Mouse (Mus musculus) MEL (cell line): ENCODE data around the gene Dlx4. TPM values are rescaled to one million over a fixed set of nuclear protein-coding genes. Genes with fewer than 3 reads are reported as not detected.

Experiments used
- DNase-seq: peaks from one replicate; pipeline ENCODE4 v3.0.0; 2011; ENCODE audit warnings: low read depth, low spot score
- H3K27ac ChIP-seq: 2 replicates; pipeline ENCODE4 v1.5.1; 2012; ENCODE audit warnings: low read depth, mild to moderate bottlenecking, control low read depth, low read length, moderate library complexity; ENCODE audit not compliant: control insufficient read depth
- H3K27me3 ChIP-seq, 2 experiments: fragments of 150-350 bp in 1 of 2; sonication (generic) in 1 of 2; 2 replicates each; pipeline ENCODE4 v1.6.1; 2012; ENCODE audit warnings: low read length in 2 of 2, mild to moderate bottlenecking in 2 of 2, improper control_type of control experiment in 1 of 2, moderate library complexity in 1 of 2; ENCODE audit not compliant: insufficient read depth in 2 of 2, control insufficient read depth in 1 of 2
- H3K36me3 ChIP-seq, 2 experiments: 2 replicates each; pipeline ENCODE4 v1.6.1; 2012 to 2014; ENCODE audit warnings: low read length in 2 of 2, improper control_type of control experiment in 1 of 2, inconsistent platforms in 1 of 2, mild to moderate bottlenecking in 1 of 2; ENCODE audit not compliant: insufficient read depth in 2 of 2, control insufficient read depth in 1 of 2
- H3K4me1 ChIP-seq, 2 experiments: fragments of 150-350 bp in 1 of 2; sonication (generic) in 1 of 2; 2 replicates each; pipeline ENCODE4 v1.6.1; 2012; ENCODE audit warnings: low read length in 2 of 2, improper control_type of control experiment in 1 of 2, mild to moderate bottlenecking in 1 of 2; ENCODE audit not compliant: insufficient read depth in 2 of 2, control insufficient read depth in 1 of 2
- H3K4me3 ChIP-seq, 2 experiments: fragments of 150-350 bp in 1 of 2; sonication (generic) in 1 of 2; 2 replicates each; pipeline ENCODE4 v1.5.1; 2012; ENCODE audit warnings: low read depth in 2 of 2, low read length in 2 of 2, mild to moderate bottlenecking in 2 of 2, moderate library complexity in 2 of 2, control low read depth in 1 of 2, improper control_type of control experiment in 1 of 2; ENCODE audit not compliant: control insufficient read depth in 1 of 2, insufficient read depth in 1 of 2
- H3K79me2 ChIP-seq: 2 replicates; pipeline ENCODE4 v1.6.1; 2012; ENCODE audit warnings: mild to moderate bottlenecking, low read length, moderate library complexity; ENCODE audit not compliant: control insufficient read depth, poor library complexity, insufficient read depth
- H3K9ac ChIP-seq: 2 replicates; pipeline ENCODE4 v1.6.1; 2012; ENCODE audit warnings: low read depth, mild to moderate bottlenecking, control low read depth, low read length, moderate library complexity; ENCODE audit not compliant: control insufficient read depth, poor library complexity, severe bottlenecking
- H3K9me3 ChIP-seq: fragments of 150-350 bp; sonication (generic); replicated peaks from 2 replicates; pipeline ENCODE4 v1.6.1; 2012; ENCODE audit warnings: mild to moderate bottlenecking, low read length, improper control_type of control experiment, moderate library complexity; ENCODE audit not compliant: insufficient read depth
- CHD1 ChIP-seq: IDR thresholded peaks from 2 replicates; pipeline ENCODE4 v1.6.1; 2012; ENCODE audit warnings: low read depth, mild to moderate bottlenecking, inconsistent platforms, low read length, improper control_type of control experiment
- CTCF ChIP-seq, 3 experiments: IDR thresholded peaks in 2 of 3; conservative IDR thresholded peaks in 1 of 3; 2 replicates each; pipeline ENCODE4 v1.5.1; 2011 to 2012; ENCODE audit warnings: low read length in 3 of 3, low read depth in 2 of 3, mild to moderate bottlenecking in 2 of 3, improper control_type of control experiment in 1 of 3, inconsistent platforms in 1 of 3, mixed read lengths in 1 of 3, moderate library complexity in 1 of 3; ENCODE audit not compliant: control insufficient read depth in 1 of 3, insufficient read depth in 1 of 3, poor library complexity in 1 of 3, severe bottlenecking in 1 of 3
- GATA1 ChIP-seq: IDR thresholded peaks from 2 replicates; pipeline ENCODE4 v1.6.1; 2011; ENCODE audit warnings: low read depth, low read length, improper control_type of control experiment
- KAT2A ChIP-seq: conservative IDR thresholded peaks from 2 replicates; pipeline ENCODE4 v1.6.1; 2012; ENCODE audit warnings: low read depth, low read length, improper control_type of control experiment, inconsistent platforms
- MAX ChIP-seq: IDR thresholded peaks from 2 replicates; pipeline ENCODE4 v1.6.1; 2011; ENCODE audit warnings: low read length, improper control_type of control experiment
- MYC ChIP-seq: IDR thresholded peaks from 2 replicates; pipeline ENCODE4 v1.6.1; 2011; ENCODE audit warnings: low read depth, mild to moderate bottlenecking, low read length, improper control_type of control experiment, moderate library complexity
- POLR2A ChIP-seq, 2 experiments: IDR thresholded peaks; 2 replicates each; pipeline ENCODE4 v1.6.1; 2011 to 2012; ENCODE audit warnings: low read length in 2 of 2, mild to moderate bottlenecking in 2 of 2, control low read depth in 1 of 2, improper control_type of control experiment in 1 of 2, low read depth in 1 of 2, moderate library complexity in 1 of 2; ENCODE audit not compliant: control insufficient read depth in 1 of 2, insufficient read depth in 1 of 2, poor library complexity in 1 of 2
- POLR2AphosphoS2 ChIP-seq: IDR thresholded peaks from 2 replicates; pipeline ENCODE4 v1.6.1; 2011; ENCODE audit warnings: low read length, improper control_type of control experiment
- TAL1 ChIP-seq: IDR thresholded peaks from 2 replicates; pipeline ENCODE4 v1.6.1; 2012; ENCODE audit warnings: mild to moderate bottlenecking, inconsistent platforms, low read length, moderate library complexity, mixed read lengths
- ZKSCAN1 ChIP-seq: IDR thresholded peaks from 2 replicates; pipeline ENCODE4 v1.6.1; 2012; ENCODE audit warnings: low read depth, mild to moderate bottlenecking, inconsistent platforms, low read length, improper control_type of control experiment, moderate library complexity
- polyA plus RNA-seq, 2 experiments: library from polyadenylated mRNA; stranded (reverse) in 1 of 2; unstranded in 1 of 2; fragments of >175 nt in 1 of 2; fragments of >200 nt in 1 of 2; gene quantifications; 2 replicates each; pipeline versions ENCODE4 v1.2.1 to v1.2.4; 2012; ENCODE audit warnings: low replicate concordance in 2 of 2, low read depth in 1 of 2; ENCODE audit not compliant: insufficient read length in 2 of 2, insufficient read depth in 1 of 2, missing spikeins in 1 of 2
- total RNA-seq: library from RNA; depleted of rRNA; stranded (reverse); fragments of 300-350 nt; gene quantifications from 2 replicates; pipeline ENCODE4 v1.2.3, GENCODE M21; 2012; rRNA removed

Dlx4 gene
- total and polyA plus RNA-seq, 3 experiments, result not detected

GRCm38 (mm10) chr11:95093077-95093476 lies 53.0 kb downstream of the Dlx4 start:
- no peak for DNase-seq
- Histone ChIP-seq H3K4me1 (no peaks in the 10 kb centered on the region), H3K27me3 (peaks cover 7 to 11% of the 10 kb centered on the region in 2 experiments), H3K27ac (no peak overlapping the region), H3K79me2 (no peaks in the 10 kb centered on the region), H3K9ac (no peak overlapping the region), H3K36me3 (no peaks in the 10 kb centered on the region), H3K4me3 (no peak overlapping the region), H3K9me3 (no peaks in the 10 kb centered on the region)
- no peak for TF ChIP-seq MYC
- no peak for TF ChIP-seq CHD1
- TF ChIP-seq TAL1, result no peak
- no peak for TF ChIP-seq POLR2A (IDR thresholded peaks at IDR 0.05; ENCODE audit: control insufficient read depth in 1 of 2, insufficient read depth in 1 of 2, low read depth in 1 of 2, low read length in 2 of 2, poor library complexity in 1 of 2)
- no peak for TF ChIP-seq MAX
- TF ChIP-seq ZKSCAN1, result no peak
- TF ChIP-seq GATA1, result no peak
- TF ChIP-seq KAT2A, result no peak
- TF ChIP-seq CTCF (IDR thresholded peaks at IDR 0.05 in 2 of 3, conservative IDR thresholded peaks at IDR 0.05 in 1 of 3; ENCODE audit: control insufficient read depth in 1 of 3, insufficient read depth in 1 of 3, low read depth in 2 of 3, low read length in 3 of 3, poor library complexity in 1 of 3, severe bottlenecking in 1 of 3), result no peak
- no peak for TF ChIP-seq POLR2AphosphoS2

Other genes starting within 250 kb of the Dlx4 start
- gene Col1a1, start 210.0 kb downstream of the Dlx4 start, total RNA-seq, result 0.12 and 0.20 TPM in 2 replicates
- gene Col1a1, start 210.0 kb downstream of the Dlx4 start, polyA plus RNA-seq, result under 1 TPM in 1 of 2 experiments, not detected in 1; 0.61 TPM
- gene Hils1, start 178.7 kb downstream of the Dlx4 start, total RNA-seq, result not detected in 2 replicates
- not detected for gene Hils1, start 178.7 kb downstream of the Dlx4 start, polyA plus RNA-seq
- not detected in 2 replicates for gene Sgca, start 169.9 kb downstream of the Dlx4 start, total RNA-seq
- not detected for gene Sgca, start 169.9 kb downstream of the Dlx4 start, polyA plus RNA-seq
- 113 and 150 TPM in 2 replicates for gene Ppp1r9b, start 155.2 kb downstream of the Dlx4 start, total RNA-seq
- 100 to 1,000 TPM in 1 of 2 experiments, 10 to 100 TPM in 1; 47.0 to 169 TPM for gene Ppp1r9b, start 155.2 kb downstream of the Dlx4 start, polyA plus RNA-seq
- gene Samd14, start 136.4 kb downstream of the Dlx4 start, total RNA-seq, result 35.8 and 57.6 TPM in 2 replicates
- 1,000 to 10,000 TPM in 1 of 2 experiments, 100 to 1,000 TPM in 1; 101 to 1,219 TPM for gene Samd14, start 136.4 kb downstream of the Dlx4 start, polyA plus RNA-seq
- gene Pdk2, start 104.9 kb downstream of the Dlx4 start, total RNA-seq, result 0.56 and 0.81 TPM in 2 replicates
- 1 to 10 TPM in 1 of 2 experiments, not detected in 1; 8.0 TPM for gene Pdk2, start 104.9 kb downstream of the Dlx4 start, polyA plus RNA-seq
- not detected in 2 replicates for gene Itga3, start 69.5 kb downstream of the Dlx4 start, total RNA-seq
- not detected for gene Itga3, start 69.5 kb downstream of the Dlx4 start, polyA plus RNA-seq
- gene Dlx3, start 26.1 kb downstream of the Dlx4 start, total RNA-seq, result not detected in 2 replicates
- not detected for gene Dlx3, start 26.1 kb downstream of the Dlx4 start, polyA plus RNA-seq
- gene Tac4, start 115.3 kb upstream of the Dlx4 start, total RNA-seq, result 0.20 and 0.39 TPM in 2 replicates
- gene Tac4, start 115.3 kb upstream of the Dlx4 start, polyA plus RNA-seq, result under 1 TPM in 1 of 2 experiments, not detected in 1; 0.07 TPM
- 81.4 and 83.1 TPM in 2 replicates for gene Kat7, start 164.0 kb upstream of the Dlx4 start, total RNA-seq
- gene Kat7, start 164.0 kb upstream of the Dlx4 start, polyA plus RNA-seq, result 100 to 1,000 TPM in 1 of 2 experiments, 10 to 100 TPM in 1; 95.4 to 100 TPM
- gene Fam117a, start 190.8 kb upstream of the Dlx4 start, total RNA-seq, result 37.1 and 49.9 TPM in 2 replicates
- 100 to 1,000 TPM in 1 of 2 experiments, not detected in 1; 116 TPM for gene Fam117a, start 190.8 kb upstream of the Dlx4 start, polyA plus RNA-seq
- 51.8 and 59.1 TPM in 2 replicates for gene Slc35b1, start 238.4 kb upstream of the Dlx4 start, total RNA-seq
- gene Slc35b1, start 238.4 kb upstream of the Dlx4 start, polyA plus RNA-seq, result 10 to 100 TPM in 1 of 2 experiments, not detected in 1; 82.4 TPM